Comparison of ENCODE assay signal across 8 mouse cellular contexts in genomic region chr19:6969665-6970381, GRCm38 (mm10). TPM values are rescaled to one million over a fixed set of nuclear protein-coding genes. Genes with fewer than 3 reads are reported as not detected.
A peak's percentile ranks its signal among the peaks of the same experiment; 100 is the strongest.
DNase-seq lines count a peak whose midpoint lies in the region; ATAC-seq and TF ChIP-seq lines count a peak whose summit lies in the region.

No protein-coding gene starts in this region.

- H3K9ac ChIP-seq in embryonic facial prominence, embryonic 12.5 days: peak overlapping the region; percentile 66
- H3K9ac ChIP-seq in heart, embryonic 12.5 days: peak overlapping the region; percentile 77
- peak overlapping the region; percentile 73 for H3K9ac ChIP-seq in kidney, embryonic 15.5 days

- H3K4me2 ChIP-seq in embryonic facial prominence, embryonic 12.5 days (replicated peaks): peak overlapping the region; percentile 54
- peak overlapping the region; percentile 81 for H3K4me2 ChIP-seq in heart, embryonic 12.5 days
- H3K4me2 ChIP-seq in kidney, embryonic 15.5 days: peak overlapping the region; percentile 72

- H3K27ac ChIP-seq in embryonic facial prominence, embryonic 12.5 days: peak overlapping the region; percentile 58; the same call in 1 of the 2 replicates
- peak overlapping the region; percentile 65; the same call in 1 of the 2 replicates for H3K27ac ChIP-seq in heart, embryonic 12.5 days (ENCODE audit: poor library complexity, severe bottlenecking)
- H3K27ac ChIP-seq in kidney, embryonic 15.5 days: peak overlapping the region; percentile 61

- TF ChIP-seq CTCF in G1E (IDR thresholded peaks at IDR 0.05; ENCODE audit: low read depth, low read length): peak; percentile 31

- 1% methylated on average over 55 of the region's 55 CpGs for WGBS in embryonic facial prominence, embryonic 12.5 days
- under 1% methylated on average over 55 of the region's 55 CpGs for WGBS in heart, embryonic 12.5 days
- WGBS in kidney, embryonic 15.5 days: under 1% methylated on average over 54 of the region's 55 CpGs

- DNase-seq in 3134 (ENCODE audit: extremely low read depth, insufficient read length, low spot score): peak; percentile 77
- DNase-seq in G1E (ENCODE audit: low spot score): peak; percentile 87
- DNase-seq in lung, postnatal 25 days (ENCODE audit: low spot score): peak; percentile 65
- peak; percentile 66 for DNase-seq in spleen, adult 12 weeks (ENCODE audit: low spot score)
- DNase-seq in layer of hippocampus, postnatal 36 days: no peak

- no peaks in the 10 kb centered on the region for H3K27me3 ChIP-seq in G1E (ENCODE audit: insufficient read depth, low read length)
- H3K27me3 ChIP-seq in embryonic facial prominence, embryonic 12.5 days: no peaks in the 10 kb centered on the region
- no peaks in the 10 kb centered on the region for H3K27me3 ChIP-seq in heart, embryonic 12.5 days (replicated peaks)
- no peaks in the 10 kb centered on the region for H3K27me3 ChIP-seq in kidney, embryonic 15.5 days

- H3K36me3 ChIP-seq in G1E (replicated peaks): peaks cover 25% of the 10 kb centered on the region
- peaks cover 18% of the 10 kb centered on the region for H3K36me3 ChIP-seq in embryonic facial prominence, embryonic 12.5 days
- peaks cover 19% of the 10 kb centered on the region for H3K36me3 ChIP-seq in heart, embryonic 12.5 days
- H3K36me3 ChIP-seq in kidney, embryonic 15.5 days: peaks cover 21% of the 10 kb centered on the region

- peak overlapping the region; percentile 80 for H3K4me3 ChIP-seq in G1E (ENCODE audit: low read depth, low read length)
- H3K4me3 ChIP-seq in embryonic facial prominence, embryonic 12.5 days: peak overlapping the region; percentile 58
- H3K4me3 ChIP-seq in heart, embryonic 12.5 days: peak overlapping the region; percentile 63
- peak overlapping the region; percentile 78 for H3K4me3 ChIP-seq in kidney, embryonic 15.5 days (replicated peaks)

- H3K9me3 ChIP-seq in G1E (replicated peaks): no peaks in the 10 kb centered on the region
- no peaks in the 10 kb centered on the region for H3K9me3 ChIP-seq in embryonic facial prominence, embryonic 12.5 days
- no peaks in the 10 kb centered on the region for H3K9me3 ChIP-seq in heart, embryonic 12.5 days (replicated peaks)
- H3K9me3 ChIP-seq in kidney, embryonic 15.5 days (replicated peaks): no peaks in the 10 kb centered on the region

- H3K4me1 ChIP-seq in G1E (ENCODE audit: insufficient read depth, low read depth, low read length): peaks cover 84% of the 10 kb centered on the region
- H3K4me1 ChIP-seq in embryonic facial prominence, embryonic 12.5 days: peaks cover 34% of the 10 kb centered on the region
- H3K4me1 ChIP-seq in heart, embryonic 12.5 days (replicated peaks): peaks cover 46% of the 10 kb centered on the region
- peaks cover 55% of the 10 kb centered on the region for H3K4me1 ChIP-seq in kidney, embryonic 15.5 days

- no peak for ATAC-seq in G1E (ENCODE audit: extremely low read depth, insufficient number of reproducible peaks, low FRiP score, poor library complexity, severe bottlenecking)
- ATAC-seq in embryonic facial prominence, embryonic 12.5 days (ENCODE audit: insufficient number of reproducible peaks, insufficient read depth, low FRiP score, low TSS enrichment): peak; percentile 11; the same call in 1 of the 2 replicates
- peak; percentile 85 for ATAC-seq in heart, embryonic 12.5 days (ENCODE audit: insufficient number of reproducible peaks, low FRiP score)
- peak; percentile 40 for ATAC-seq in kidney, embryonic 15.5 days (replicated peaks; ENCODE audit: low FRiP score)

RNA-seq across cellular contexts. Expression of gene Ppp1r14b, which starts 4.9 kb away (rescaled TPM):
- total RNA-seq in G1E (2014; fragmentation: Nextera tagmentation) (74.0 and 111 TPM in 2 replicates), G1E (2017) (141 and 168 TPM in 2 replicates)
- 281 and 350 TPM in 2 replicates for polyA plus RNA-seq in G1E (2012)
- 255 and 291 TPM in 2 replicates for polyA plus RNA-seq in embryonic facial prominence, embryonic 12.5 days (2016; fragmentation: Nextera tagmentation; extraction: Ambion mirVana)
- 194 and 198 TPM in 2 replicates for polyA plus RNA-seq in heart, embryonic 12.5 days (2016; fragmentation: Nextera tagmentation; extraction: Ambion mirVana)
- 139 and 160 TPM in 2 replicates for polyA plus RNA-seq in kidney, embryonic 15.5 days (2015; fragmentation: Nextera tagmentation; extraction: Ambion mirVana)
- total RNA-seq in layer of hippocampus, postnatal 36 days (2021): 10 to 100 TPM; 63.1 to 69.8 TPM

RNA-seq across cellular contexts. Expression of gene Plcb3, which starts 6.4 kb away (rescaled TPM):
- 12.5 and 14.1 TPM in 2 replicates for total RNA-seq in G1E (2014; fragmentation: Nextera tagmentation)
- total RNA-seq in G1E (2017): 9.9 and 10.6 TPM in 2 replicates
- 21.0 and 22.2 TPM in 2 replicates for polyA plus RNA-seq in G1E (2012)
- 47.4 and 48.7 TPM in 2 replicates for polyA plus RNA-seq in embryonic facial prominence, embryonic 12.5 days (2016; fragmentation: Nextera tagmentation; extraction: Ambion mirVana)
- 26.6 and 28.9 TPM in 2 replicates for polyA plus RNA-seq in heart, embryonic 12.5 days (2016; fragmentation: Nextera tagmentation; extraction: Ambion mirVana)
- polyA plus RNA-seq in kidney, embryonic 15.5 days (2015; fragmentation: Nextera tagmentation; extraction: Ambion mirVana): 42.5 and 44.8 TPM in 2 replicates
- total RNA-seq in layer of hippocampus, postnatal 36 days (2021): 10 to 100 TPM; 13.8 to 14.2 TPM

RNA-seq across cellular contexts. Expression of gene Fkbp2, which starts 10.5 kb away (rescaled TPM):
- total RNA-seq in G1E (2014; fragmentation: Nextera tagmentation) (72.6 and 120 TPM in 2 replicates), G1E (2017) (58.8 and 72.0 TPM in 2 replicates)
- polyA plus RNA-seq in G1E (2012): 170 and 201 TPM in 2 replicates
- 76.2 and 77.9 TPM in 2 replicates for polyA plus RNA-seq in embryonic facial prominence, embryonic 12.5 days (2016; fragmentation: Nextera tagmentation; extraction: Ambion mirVana)
- polyA plus RNA-seq in heart, embryonic 12.5 days (2016; fragmentation: Nextera tagmentation; extraction: Ambion mirVana): 73.3 and 81.9 TPM in 2 replicates
- 129 and 137 TPM in 2 replicates for polyA plus RNA-seq in kidney, embryonic 15.5 days (2015; fragmentation: Nextera tagmentation; extraction: Ambion mirVana)
- 100 to 1,000 TPM in 1 of 2 experiments, 10 to 100 TPM in 1; 86.0 to 101 TPM for total RNA-seq in layer of hippocampus, postnatal 36 days (2021)

RNA-seq across cellular contexts. Expression of gene Vegfb, which starts 17.6 kb away (rescaled TPM):
- 29.6 and 41.0 TPM in 2 replicates for total RNA-seq in G1E (2014; fragmentation: Nextera tagmentation)
- 18.5 and 20.2 TPM in 2 replicates for total RNA-seq in G1E (2017)
- 92.6 and 118 TPM in 2 replicates for polyA plus RNA-seq in G1E (2012)
- polyA plus RNA-seq in embryonic facial prominence, embryonic 12.5 days (2016; fragmentation: Nextera tagmentation; extraction: Ambion mirVana): 53.3 and 57.5 TPM in 2 replicates
- 126 and 136 TPM in 2 replicates for polyA plus RNA-seq in heart, embryonic 12.5 days (2016; fragmentation: Nextera tagmentation; extraction: Ambion mirVana)
- polyA plus RNA-seq in kidney, embryonic 15.5 days (2015; fragmentation: Nextera tagmentation; extraction: Ambion mirVana): 39.5 and 41.0 TPM in 2 replicates
- total RNA-seq in layer of hippocampus, postnatal 36 days (2021): 10 to 100 TPM; 81.5 to 82.6 TPM

RNA-seq across cellular contexts. Expression of gene Dnajc4, which starts 22.5 kb away (rescaled TPM):
- total RNA-seq in G1E (2014; fragmentation: Nextera tagmentation) (29.4 and 29.5 TPM in 2 replicates), G1E (2017) (11.6 and 14.4 TPM in 2 replicates)
- polyA plus RNA-seq in G1E (2012): 23.9 and 24.3 TPM in 2 replicates
- 22.5 and 23.1 TPM in 2 replicates for polyA plus RNA-seq in embryonic facial prominence, embryonic 12.5 days (2016; fragmentation: Nextera tagmentation; extraction: Ambion mirVana)
- polyA plus RNA-seq in heart, embryonic 12.5 days (2016; fragmentation: Nextera tagmentation; extraction: Ambion mirVana): 32.7 and 33.9 TPM in 2 replicates
- polyA plus RNA-seq in kidney, embryonic 15.5 days (2015; fragmentation: Nextera tagmentation; extraction: Ambion mirVana): 22.5 and 24.1 TPM in 2 replicates
- 10 to 100 TPM; 21.9 to 22.9 TPM for total RNA-seq in layer of hippocampus, postnatal 36 days (2021)

Comparison
In these comparisons a context has a peak if more than half of its experiments do, and no peak if none do; other contexts are left out.
1. DNase-seq: peak in 3134 (single experiment), G1E (single experiment), lung, postnatal 25 days (single experiment) and spleen, adult 12 weeks (single experiment); none in layer of hippocampus, postnatal 36 days (0 of 2).
2. Peak in every context shown above with its lines, with median percentiles within 50 percentile points of each other: H3K4me3 ChIP-seq, H3K27ac ChIP-seq, H3K4me2 ChIP-seq and H3K9ac ChIP-seq.